ENCODE assay signal across 8 mouse cellular contexts in genomic region chr4:124985671-124986602, GRCm38 (mm10). TPM values are rescaled to one million over a fixed set of nuclear protein-coding genes. Genes with fewer than 3 reads are reported as not detected.
DNase-seq lines count a peak whose midpoint lies in the region; ATAC-seq and TF ChIP-seq lines count a peak whose summit lies in the region.

Rspo1 (plus strand) TSS chr4:124986430.

- no peaks in the 10 kb centered on the region for H3K9me3 ChIP-seq in forebrain, embryonic 16.5 days (ENCODE audit: control insufficient read depth, low read length)
- no peaks in the 10 kb centered on the region for H3K9me3 ChIP-seq in midbrain, embryonic 14.5 days (ENCODE audit: control insufficient read depth, low read length)

- H3K36me3 ChIP-seq in forebrain, embryonic 16.5 days (ENCODE audit: control insufficient read depth, insufficient read depth) = no peaks in the 10 kb centered on the region
- H3K36me3 ChIP-seq in midbrain, embryonic 14.5 days (ENCODE audit: control insufficient read depth, insufficient read depth, low read length) = no peaks in the 10 kb centered on the region

- H3K4me1 ChIP-seq in forebrain, embryonic 16.5 days (replicated peaks; ENCODE audit: control insufficient read depth, insufficient read depth, low read length) = peaks cover 19% of the 10 kb centered on the region
- peaks cover 14% of the 10 kb centered on the region; the same call in 1 of the 2 replicates for H3K4me1 ChIP-seq in midbrain, embryonic 14.5 days (ENCODE audit: control insufficient read depth, insufficient read depth, low read length)

- H3K27me3 ChIP-seq in forebrain, embryonic 16.5 days (replicated peaks; ENCODE audit: control insufficient read depth, insufficient read depth, low read length) = peaks cover 73% of the 10 kb centered on the region
- peaks cover 64% of the 10 kb centered on the region for H3K27me3 ChIP-seq in midbrain, embryonic 14.5 days (ENCODE audit: control insufficient read depth, insufficient read depth, low read length)

- peak within 1 kb of the TSS; percentile 60 for H3K4me3 ChIP-seq in gastrocnemius, adult 2 months
- peak within 1 kb of the TSS; percentile 38 for H3K4me3 ChIP-seq in forebrain, embryonic 16.5 days (replicated peaks; ENCODE audit: low read length)
- H3K4me3 ChIP-seq in midbrain, embryonic 14.5 days (replicated peaks; ENCODE audit: low read depth, low read length) = peak within 1 kb of the TSS; percentile 32

- no peak for TF ChIP-seq CTCF in gastrocnemius, adult 2 months (IDR thresholded peaks at IDR 0.05)

- intact Hi-C loops in gastrocnemius, adult 2 months (cut with DNase I) = no loop called here

- H3K9ac ChIP-seq in forebrain, embryonic 16.5 days (replicated peaks; ENCODE audit: low read depth, low read length) = 0 out of 2 replicates have a peak within 1 kb of the TSS, but pooled peaks have one; percentile 25
- peak within 1 kb of the TSS; percentile 36; the same call in 1 of the 2 replicates for H3K9ac ChIP-seq in midbrain, embryonic 14.5 days (replicated peaks; ENCODE audit: low read length)

- ATAC-seq in forebrain, embryonic 16.5 days = peak; percentile 31; the same call in 1 of the 2 replicates
- no peak for ATAC-seq in midbrain, embryonic 14.5 days (ENCODE audit: low FRiP score, low TSS enrichment)
- no peak for ATAC-seq in monocyte, adult 5-6 weeks (replicated peaks; ENCODE audit: insufficient number of reproducible peaks, low FRiP score, low TSS enrichment, poor library complexity, severe bottlenecking)

- DNase-seq in gastrocnemius, adult 2 months = peak; percentile 24
- no peak for DNase-seq in gastrocnemius, postnatal 25 days
- peak; percentile 44 for DNase-seq in ES-CJ7 (ENCODE audit: low read depth, low spot score)
- DNase-seq in kidney, postnatal 4 days = peak; percentile 63 to 70
- no peak for DNase-seq in midbrain, embryonic 14.5 days
- DNase-seq in frontal cortex, postnatal 36 days (ENCODE audit: low spot score in 2 of 2) = no peak

- H3K4me2 ChIP-seq in forebrain, embryonic 16.5 days (ENCODE audit: low read length) = peak within 1 kb of the TSS; percentile 48
- H3K4me2 ChIP-seq in midbrain, embryonic 14.5 days (ENCODE audit: low read length) = peak within 1 kb of the TSS; percentile 56

- 1% methylated on average over 58 of the region's 62 CpGs for WGBS in forebrain, embryonic 16.5 days
- WGBS in midbrain, embryonic 14.5 days = 1% methylated on average over 48 of the region's 62 CpGs

- H3K27ac ChIP-seq in gastrocnemius, adult 2 months = no peak within 1 kb of the TSS
- H3K27ac ChIP-seq in forebrain, embryonic 16.5 days (ENCODE audit: low read length) = no peak within 1 kb of the TSS
- no peak within 1 kb of the TSS for H3K27ac ChIP-seq in midbrain, embryonic 14.5 days (replicated peaks; ENCODE audit: low read depth, low read length)

RNA-seq across cellular contexts. Expression of gene Rspo1, which starts in this region (rescaled TPM):
- total RNA-seq in gastrocnemius, adult 2 months (2021) = under 1 TPM; 0.26 to 0.59 TPM
- total RNA-seq in gastrocnemius, postnatal 25 days (2021) = under 1 TPM; 0.41 to 0.72 TPM
- polyA plus RNA-seq in forebrain, embryonic 16.5 days (2015; fragmentation: Nextera tagmentation; extraction: Ambion mirVana) = 1.1 and 1.3 TPM in 2 replicates
- 1.7 and 3.2 TPM in 2 replicates for polyA plus RNA-seq in midbrain, embryonic 14.5 days (2014; fragmentation: Nextera tagmentation; extraction: Ambion mirVana)
- total RNA-seq in monocyte, adult 5-6 weeks (2017) = not detected in 3 replicates

Comparison
In these comparisons a context has a peak if more than half of its experiments do, and no peak if none do; other contexts are left out.
1. Peak in DNase-seq and H3K4me3 ChIP-seq in gastrocnemius, adult 2 months; RNA of the gene not detected or under 1 TPM.
2. DNase-seq: peak in ES-CJ7 (single experiment) and kidney, postnatal 4 days (2 of 2); none in gastrocnemius, postnatal 25 days (single experiment), midbrain, embryonic 14.5 days (single experiment) and frontal cortex, postnatal 36 days (0 of 2).
3. Peak in every context shown above with its lines, with median percentiles within 50 percentile points of each other: H3K4me3 ChIP-seq.